Comparison of ENCODE assay signal across 15 mouse cellular contexts in genomic region chr17:14172731-14173130, GRCm38 (mm10). TPM values are rescaled to one million over a fixed set of nuclear protein-coding genes. Genes with fewer than 3 reads are reported as not detected.
DNase-seq lines count a peak whose midpoint lies in the region; ATAC-seq and TF ChIP-seq lines count a peak whose summit lies in the region.
"Had no signal": no experiment of that assay in that cellular context is flagged by ENCODE, and none has a peak within 500 bp of the region (broad histone marks: within the 10 kb centered on the region; RNA-seq: fewer than 3 reads in every experiment).

No protein-coding gene starts in this region.

- H3K27ac ChIP-seq in hindbrain, embryonic 10.5 days = peak overlapping the region; percentile 59; the same call in 1 of the 2 replicates
- H3K27ac ChIP-seq in hindbrain, embryonic 11.5 days (ENCODE audit: low read depth, low read length) = no peak overlapping the region
- peak overlapping the region; percentile 39 for H3K27ac ChIP-seq in stomach, embryonic 14.5 days (ENCODE audit: low read length)
- H3K27ac ChIP-seq in stomach, postnatal 0 days (replicated peaks) = no peak overlapping the region
- H3K27ac ChIP-seq: lung, embryonic 15.5 days; midbrain, embryonic 13.5 days; neural tube, embryonic 13.5 days had no signal

- TF ChIP-seq EP300 in stomach, postnatal 0 days (optimal IDR thresholded peaks at IDR 0.05) = no peak

- DNase-seq in hindbrain, embryonic 10.5 days (ENCODE audit: low spot score) = no peak
- DNase-seq in hindbrain, embryonic 11.5 days (ENCODE audit: low spot score) = no peak
- DNase-seq in stomach, postnatal 0 days (ENCODE audit: low spot score) = no peak
- peak; percentile 49 for DNase-seq in fibroblast of lung, adult 2 months (ENCODE audit: low read depth)
- DNase-seq in lung, postnatal 25 days (ENCODE audit: low spot score) = no peak
- no peak for DNase-seq in right cerebral cortex, adult 18-20 months
- no peak for DNase-seq in adrenal gland, postnatal 25 days
- DNase-seq: cerebellum, adult 8-10 months; heart, postnatal 4 days; right cerebral cortex, postnatal 14 days had no signal

- ATAC-seq in hindbrain, embryonic 11.5 days (ENCODE audit: low FRiP score) = no peak
- no peak for ATAC-seq in stomach, embryonic 14.5 days (ENCODE audit: insufficient number of reproducible peaks, insufficient read depth, low FRiP score, low read depth)
- no peak for ATAC-seq in stomach, postnatal 0 days (ENCODE audit: low FRiP score, low TSS enrichment)
- ATAC-seq: intestine, postnatal 0 days; midbrain, embryonic 13.5 days had no signal

- peaks cover 39% of the 10 kb centered on the region for H3K4me1 ChIP-seq in hindbrain, embryonic 10.5 days (replicated peaks)
- H3K4me1 ChIP-seq in hindbrain, embryonic 11.5 days (replicated peaks; ENCODE audit: control insufficient read depth, insufficient read depth, low read length) = no peaks in the 10 kb centered on the region
- H3K4me1 ChIP-seq in stomach, embryonic 14.5 days (ENCODE audit: control insufficient read depth, insufficient read depth, low read length) = peaks cover 24% of the 10 kb centered on the region
- peaks cover 2% of the 10 kb centered on the region; the same call in 1 of the 2 replicates for H3K4me1 ChIP-seq in stomach, postnatal 0 days (replicated peaks; ENCODE audit: control insufficient read depth, insufficient read depth)

- H3K4me3 ChIP-seq in hindbrain, embryonic 10.5 days = no peak overlapping the region
- H3K4me3 ChIP-seq in hindbrain, embryonic 11.5 days (ENCODE audit: low read depth, low read length) = no peak overlapping the region
- H3K4me3 ChIP-seq in stomach, embryonic 14.5 days (ENCODE audit: low read depth, low read length) = no peak overlapping the region
- H3K4me3 ChIP-seq in stomach, postnatal 0 days (ENCODE audit: low read depth, low read length) = no peak overlapping the region
- H3K4me3 ChIP-seq: lung, embryonic 15.5 days; midbrain, embryonic 13.5 days; neural tube, embryonic 13.5 days had no signal

- H3K9me3 ChIP-seq in hindbrain, embryonic 10.5 days = no peaks in the 10 kb centered on the region
- no peaks in the 10 kb centered on the region for H3K9me3 ChIP-seq in hindbrain, embryonic 11.5 days (ENCODE audit: control insufficient read depth, low read length)
- H3K9me3 ChIP-seq in stomach, embryonic 14.5 days (ENCODE audit: control insufficient read depth, low read depth, low read length) = no peaks in the 10 kb centered on the region
- H3K9me3 ChIP-seq in stomach, postnatal 0 days (ENCODE audit: control insufficient read depth, low read length) = no peaks in the 10 kb centered on the region
- H3K9me3 ChIP-seq: lung, embryonic 15.5 days; midbrain, embryonic 13.5 days; neural tube, embryonic 13.5 days had no signal

- no peak overlapping the region for H3K4me2 ChIP-seq in hindbrain, embryonic 11.5 days (replicated peaks; ENCODE audit: low read depth, low read length)
- no peak overlapping the region for H3K4me2 ChIP-seq in stomach, embryonic 14.5 days (replicated peaks; ENCODE audit: low read depth, low read length)
- no peak overlapping the region for H3K4me2 ChIP-seq in stomach, postnatal 0 days (replicated peaks; ENCODE audit: low read depth)
- H3K4me2 ChIP-seq: lung, embryonic 15.5 days; midbrain, embryonic 13.5 days; neural tube, embryonic 13.5 days had no signal

- H3K36me3 ChIP-seq in hindbrain, embryonic 10.5 days = no peaks in the 10 kb centered on the region
- H3K36me3 ChIP-seq in hindbrain, embryonic 11.5 days (ENCODE audit: control insufficient read depth, insufficient read depth, low read length) = no peaks in the 10 kb centered on the region
- H3K36me3 ChIP-seq in stomach, embryonic 14.5 days (ENCODE audit: control insufficient read depth, insufficient read depth, low read length) = no peaks in the 10 kb centered on the region
- H3K36me3 ChIP-seq in stomach, postnatal 0 days (ENCODE audit: control insufficient read depth, insufficient read depth, low read length) = no peaks in the 10 kb centered on the region
- H3K36me3 ChIP-seq: lung, embryonic 15.5 days; midbrain, embryonic 13.5 days; neural tube, embryonic 13.5 days had no signal

- no peak for TF ChIP-seq CTCF in stomach, postnatal 0 days (IDR thresholded peaks at IDR 0.05; ENCODE audit: low read depth)

- peaks cover 13% of the 10 kb centered on the region; the same call in 1 of the 2 replicates for H3K27me3 ChIP-seq in hindbrain, embryonic 10.5 days (ENCODE audit: insufficient read depth, poor library complexity, severe bottlenecking)
- no peaks in the 10 kb centered on the region for H3K27me3 ChIP-seq in hindbrain, embryonic 11.5 days (ENCODE audit: control insufficient read depth, insufficient read depth, low read length)
- no peaks in the 10 kb centered on the region for H3K27me3 ChIP-seq in stomach, embryonic 14.5 days (ENCODE audit: control insufficient read depth, insufficient read depth, low read length)
- no peaks in the 10 kb centered on the region for H3K27me3 ChIP-seq in stomach, postnatal 0 days (ENCODE audit: control insufficient read depth, insufficient read depth, low read length)
- H3K27me3 ChIP-seq: lung, embryonic 15.5 days; midbrain, embryonic 13.5 days; neural tube, embryonic 13.5 days had no signal

- H3K9ac ChIP-seq in hindbrain, embryonic 11.5 days (ENCODE audit: low read depth, low read length) = no peak overlapping the region
- H3K9ac ChIP-seq in stomach, embryonic 14.5 days (replicated peaks; ENCODE audit: low read depth, low read length) = no peak overlapping the region
- no peak overlapping the region for H3K9ac ChIP-seq in stomach, postnatal 0 days (ENCODE audit: low read length)
- H3K9ac ChIP-seq: lung, embryonic 15.5 days; midbrain, embryonic 13.5 days; neural tube, embryonic 13.5 days had no signal

RNA-seq across cellular contexts. Expression of gene Dact2, which starts 31.4 kb away (rescaled TPM):
- 0.33 and 0.46 TPM in 2 replicates for polyA plus RNA-seq in hindbrain, embryonic 10.5 days (2016; fragmentation: Nextera tagmentation; extraction: Ambion mirVana)
- 0.25 and 0.86 TPM in 2 replicates for polyA plus RNA-seq in hindbrain, embryonic 11.5 days (2014; fragmentation: Nextera tagmentation; extraction: Ambion mirVana)
- polyA plus RNA-seq in stomach, embryonic 14.5 days (2014; fragmentation: Nextera tagmentation; extraction: Ambion mirVana) = 8.5 and 8.8 TPM in 2 replicates
- polyA plus RNA-seq in stomach, postnatal 0 days (2015; fragmentation: Nextera tagmentation; extraction: Ambion mirVana) = 1.6 and 1.8 TPM in 2 replicates
- 0.57 and 0.85 TPM in 2 replicates for total RNA-seq in adrenal gland, postnatal 25 days (2021)

Comparison
In these comparisons a context has a peak if more than half of its experiments do, and no peak if none do; other contexts are left out.
1. H3K27ac ChIP-seq: peak in hindbrain, embryonic 10.5 days (single experiment) and stomach, embryonic 14.5 days (single experiment); none in hindbrain, embryonic 11.5 days (single experiment) and stomach, postnatal 0 days (single experiment).